Mouse (Mus musculus): Measurements from ENCODE around the gene Ankrd37.

Ankrd37 gene

DNA sequence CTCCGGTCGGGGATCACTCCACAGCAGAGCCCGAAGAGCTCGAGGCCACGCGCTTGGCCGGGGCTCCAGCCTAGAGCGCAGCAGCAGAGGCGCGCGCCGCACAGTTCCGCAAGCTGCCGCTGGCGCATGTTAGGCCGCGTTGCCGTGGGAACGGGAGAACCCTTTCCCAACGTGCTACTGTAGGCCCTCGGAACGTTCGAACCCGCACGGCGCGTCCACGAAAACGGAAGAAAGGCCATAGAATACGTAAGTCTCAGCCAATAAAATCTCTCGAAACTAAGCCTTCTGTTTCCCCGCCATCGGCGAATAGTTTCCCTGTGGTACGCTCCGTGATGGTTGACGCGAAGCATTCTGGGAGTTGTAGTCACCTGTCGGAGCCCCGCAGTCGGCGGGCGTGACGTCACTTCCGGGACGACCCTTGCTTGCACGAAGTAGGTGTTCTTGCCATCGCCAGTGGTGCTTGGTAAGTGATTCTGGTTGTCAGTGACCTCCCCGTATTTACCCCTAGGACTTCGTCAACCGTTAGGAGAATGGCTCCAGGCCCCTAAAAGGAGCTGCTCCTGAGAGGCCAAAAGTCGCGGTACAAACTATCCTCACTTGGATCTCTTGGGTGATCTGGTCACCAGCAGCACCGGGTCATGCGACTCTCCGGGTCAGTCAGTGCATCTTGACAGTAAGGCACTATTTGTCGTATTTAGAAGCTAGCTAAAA is 30.2 kb downstream of the Ankrd37 start, which contains the start of the genes 1700029J07Rik and Ufsp2:
Gene 1700029J07Rik, minus strand, starts transcription at position 127 of the 711 bp plus-strand sequence.
Gene Ufsp2, plus strand, starts transcription at position 403 of the 711 bp plus-strand sequence.
- DNase-seq (ENCODE audit: extremely low spot score, low read depth, low spot score): peak; percentile 98

DNA sequence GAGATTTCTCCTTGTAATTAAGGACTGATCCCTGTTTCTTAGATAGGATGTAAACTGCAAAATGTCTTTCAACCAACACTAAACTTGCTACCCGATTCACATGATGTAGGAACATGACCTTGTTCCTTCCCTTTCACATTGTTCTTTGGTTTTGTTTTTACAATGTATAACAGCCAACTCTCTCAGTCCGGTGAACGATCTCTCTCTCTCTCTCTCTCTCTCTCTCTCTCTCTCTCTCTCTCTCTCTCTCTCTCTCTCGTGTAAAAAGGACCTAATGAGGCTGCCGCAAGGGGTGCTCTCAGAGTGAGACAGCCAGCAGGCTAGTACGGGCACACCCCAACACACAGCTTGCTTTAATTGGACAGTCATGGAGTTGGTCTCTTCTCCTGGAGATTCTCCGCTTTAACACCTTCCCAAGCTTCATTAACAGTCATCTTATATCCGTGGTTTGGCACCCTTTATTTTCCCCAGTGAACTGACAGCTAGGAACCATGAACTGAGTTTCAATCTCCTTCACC is 31.5 kb downstream of the Ankrd37 start:
- DNase-seq (ENCODE audit: extremely low spot score, low read depth, low spot score): no peak

DNA sequence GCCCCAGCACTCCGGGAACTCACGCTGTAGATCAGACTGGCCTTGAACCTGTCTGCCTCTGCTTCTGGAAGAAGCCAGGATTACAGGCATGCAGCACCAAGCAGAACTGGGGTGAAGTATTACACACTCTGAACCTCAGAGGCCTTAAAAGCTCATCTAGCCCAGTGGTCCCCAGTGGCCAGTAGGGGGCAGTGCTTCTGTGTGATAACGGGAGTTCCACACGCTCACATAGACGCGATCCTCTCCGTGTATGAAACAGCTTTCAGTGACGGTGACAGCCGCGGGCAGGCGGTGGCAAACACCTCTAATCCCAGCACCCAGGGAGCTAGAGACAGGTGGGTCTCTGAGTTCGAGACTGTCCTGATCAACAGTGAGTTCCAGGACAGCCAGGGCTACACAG is 34.6 kb downstream of the Ankrd37 start:
- DNase-seq (ENCODE audit: extremely low spot score, low read depth, low spot score): no peak

DNA sequence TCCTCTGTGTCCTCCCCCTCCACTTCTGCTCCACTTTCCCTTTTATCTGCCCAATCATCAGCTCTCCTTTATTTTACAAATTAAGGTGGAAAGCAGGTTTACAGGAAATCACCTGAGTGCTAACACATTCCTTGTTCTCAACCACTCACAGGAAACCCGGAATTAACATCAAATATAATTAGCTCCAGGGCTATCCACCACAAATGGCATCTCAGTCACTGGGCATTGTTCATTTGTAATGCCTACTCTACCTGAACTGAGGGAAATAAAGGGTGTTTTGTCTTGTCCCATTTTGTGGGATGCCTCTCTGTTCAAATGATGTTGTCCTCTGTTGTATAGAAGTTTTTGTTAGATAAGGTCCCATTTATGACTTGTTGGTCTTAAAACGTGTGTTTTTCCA is 54.9 kb downstream of the Ankrd37 start:
- DNase-seq (ENCODE audit: extremely low spot score, low read depth, low spot score): no peak

Data from hindlimb bud, embryonic 11.5 days (tissue).